Mouse (Mus musculus) CD4-positive, CD25-positive, alpha-beta regulatory T cell, adult 2 months (primary cell): ENCODE measurements at regions not wholly inside any gene's neighbourhood (a gene's known extent, or its start where the extent isn't known, plus 50 kb on each side); places are given as distances from the start of the nearest gene placed in this dataset.

ENCODE experiments used
- DNase-seq: peaks from one replicate; pipeline ENCODE4 v3.0.0-alpha.2; 2012; ENCODE audit warnings: low read depth, low spot score

GRCm38 (mm10) chr14:72371702-72372277 is 119.8 kb downstream of the Gm9195 start:
- peak; percentile 68 for DNase-seq

DNA sequence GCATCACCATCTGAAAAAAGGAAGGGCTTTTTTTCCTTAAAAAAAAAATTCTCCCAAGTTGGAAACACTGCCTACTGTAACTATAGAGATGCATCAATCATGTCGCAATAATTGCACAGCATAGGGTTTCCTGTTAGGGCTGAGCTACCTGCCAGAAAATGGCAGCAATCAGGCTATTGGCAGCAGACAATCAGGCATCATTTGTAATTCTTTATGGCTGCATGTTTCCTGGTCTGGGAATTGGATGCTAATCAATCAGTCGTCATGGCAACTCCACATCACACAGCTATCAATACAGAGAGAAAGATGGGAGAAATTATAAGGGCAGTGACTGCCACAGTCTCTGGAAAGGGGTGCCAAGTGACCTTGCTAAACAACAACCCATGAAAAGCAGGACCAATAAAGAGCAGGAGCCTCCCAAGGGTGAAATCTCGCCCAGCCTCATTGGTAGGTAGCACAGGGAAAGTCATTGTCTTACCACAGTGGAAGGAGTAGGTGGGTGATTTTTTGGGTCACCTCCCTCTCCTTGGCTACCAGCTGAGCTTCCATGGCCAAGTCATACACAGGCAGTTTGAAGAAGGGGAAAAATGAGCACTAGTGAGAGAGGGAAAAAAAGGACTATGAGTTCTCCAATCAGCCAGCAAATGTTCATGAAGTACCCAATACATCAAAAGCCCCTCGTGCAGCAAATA is 130.7 kb downstream of the Gm9195 start:
- no peak for DNase-seq

GRCm38 (mm10) chr14:72360181-72360580 is 131.5 kb downstream of the Gm9195 start:
- DNase-seq = no peak

- no peak for DNase-seq
These were observed 133.7 kb downstream of the Gm9195 start for GRCm38 (mm10) chr14:72357915-72358314.

- no peak for DNase-seq
These were observed 149.5 kb downstream of the Gm9195 start for GRCm38 (mm10) chr14:72342181-72342580.

DNA sequence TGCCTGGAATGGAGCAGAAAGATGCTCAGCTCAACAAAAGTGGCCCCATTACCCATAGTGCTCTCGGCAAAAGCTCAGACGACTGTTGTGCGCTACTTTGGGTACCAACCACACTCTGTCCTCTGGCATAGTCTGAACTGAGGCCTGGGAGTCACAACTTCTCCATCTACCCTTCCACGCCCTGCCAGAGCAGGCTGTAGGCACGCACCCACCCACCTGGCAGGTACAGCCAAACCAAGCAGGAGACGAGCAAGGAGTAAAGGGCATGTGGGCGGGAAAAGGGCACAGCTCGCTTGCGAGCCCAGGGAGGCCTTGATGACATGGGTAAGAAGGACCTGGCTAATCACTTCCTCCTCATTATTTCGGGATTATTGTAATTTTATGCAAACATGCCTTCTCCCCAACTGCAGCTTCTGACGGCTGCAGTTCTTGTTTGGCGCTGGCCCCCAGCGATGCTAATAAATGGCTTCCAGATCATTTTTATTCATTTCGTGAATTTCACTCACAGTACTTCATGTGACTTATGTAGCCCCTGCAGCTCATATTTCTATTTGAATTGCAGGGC is 150.0 kb downstream of the Gm9195 start:
- no peak for DNase-seq

- no peak for DNase-seq
These were observed 153.6 kb downstream of the Gm9195 start for GRCm38 (mm10) chr14:72338046-72338445.

DNA sequence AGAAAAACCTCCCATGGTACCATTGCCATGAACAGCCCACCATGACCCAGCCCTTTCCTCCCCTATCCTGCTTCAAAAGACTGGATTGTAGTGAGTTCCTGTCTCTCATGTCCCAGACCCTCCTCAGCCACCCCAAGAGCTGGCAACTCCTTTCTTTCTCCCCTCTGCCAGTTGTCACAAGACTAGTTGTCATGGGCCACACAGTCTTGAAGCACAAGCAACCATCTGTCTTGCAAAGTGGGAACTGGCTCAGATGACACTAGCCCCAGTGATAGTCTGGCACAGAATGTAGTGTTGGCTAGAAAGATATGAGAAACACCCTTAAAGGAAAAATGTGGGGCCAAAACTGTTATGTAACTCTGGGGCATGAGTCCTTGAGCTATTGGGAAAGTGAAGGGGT is 187.8 kb downstream of the Gm9195 start:
- DNase-seq = no peak

DNA sequence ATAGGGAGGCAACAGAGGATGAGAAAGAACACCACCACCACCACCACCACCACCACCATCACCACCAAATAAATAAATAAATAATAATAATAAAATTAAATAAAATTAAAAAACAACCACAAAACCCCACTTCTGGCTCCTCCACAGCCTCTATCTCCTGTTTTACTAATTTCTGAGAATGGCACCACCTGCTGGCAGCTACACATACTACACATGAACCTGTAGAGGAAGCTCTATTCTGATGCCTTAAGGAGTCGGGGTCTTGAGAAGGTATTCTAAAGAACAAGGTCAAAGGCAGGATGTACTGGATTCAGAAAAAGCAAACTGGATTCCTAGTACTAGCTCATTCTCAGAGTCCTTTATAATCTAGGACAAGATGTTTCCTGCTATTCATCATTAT is 191.6 kb downstream of the Gm9195 start:
- peak; percentile 67 for DNase-seq

GRCm38 (mm10) chr14:72294631-72295030 is 197.0 kb downstream of the Gm9195 start:
- no peak for DNase-seq

DNA sequence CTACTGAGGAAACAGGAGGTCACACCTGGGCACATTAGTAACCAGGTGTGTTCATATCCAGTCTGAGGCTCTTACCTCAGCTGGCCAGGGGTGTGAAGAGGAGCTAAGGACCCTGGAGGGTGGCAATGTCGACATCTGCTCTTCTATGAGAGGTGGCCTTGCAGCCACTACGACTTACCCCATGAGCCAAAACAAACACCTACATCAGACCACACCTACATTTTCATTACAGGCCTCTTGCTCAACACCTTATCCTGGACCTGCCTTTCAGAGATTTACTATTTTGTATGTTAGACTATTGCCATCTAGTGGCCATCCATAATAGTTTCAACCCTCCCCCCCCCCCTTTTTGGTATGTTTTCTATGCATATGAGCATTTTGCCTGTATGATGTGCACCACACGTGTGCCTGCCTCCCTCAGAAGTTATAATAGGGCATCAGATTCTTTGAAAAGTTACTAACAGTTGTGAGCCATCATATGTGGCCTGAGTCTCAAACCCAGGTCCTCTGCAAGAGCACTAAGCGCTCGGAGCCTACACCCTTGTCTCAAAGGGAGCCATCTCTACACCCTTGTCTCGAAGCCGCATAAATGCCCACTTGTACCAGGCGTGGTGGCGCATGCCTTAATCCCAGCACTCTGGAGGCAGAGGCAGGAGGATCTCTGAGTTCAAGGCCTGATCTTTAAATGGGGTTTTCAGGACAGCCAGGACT is 197.8 kb downstream of the Gm9195 start:
- DNase-seq = peak; percentile 18

- no peak for DNase-seq
These were observed 198.9 kb downstream of the Gm9195 start for GRCm38 (mm10) chr14:72292656-72293299.

- DNase-seq = no peak
These were observed 214.3 kb downstream of the Gm9195 start for GRCm38 (mm10) chr14:72277309-72277708.

- DNase-seq = no peak
These were observed 232.4 kb downstream of the Gm9195 start for GRCm38 (mm10) chr14:72259255-72259654.

GRCm38 (mm10) chr14:72241872-72242271 is 249.8 kb downstream of the Gm9195 start:
- no peak for DNase-seq

GRCm38 (mm10) chr14:72240272-72240671 is 251.4 kb downstream of the Gm9195 start:
- no peak for DNase-seq

GRCm38 (mm10) chr14:72238344-72238743 is 253.3 kb downstream of the Gm9195 start:
- no peak for DNase-seq

GRCm38 (mm10) chr14:72234234-72235075 is 257.2 kb downstream of the Gm9195 start:
- no peak for DNase-seq

DNA sequence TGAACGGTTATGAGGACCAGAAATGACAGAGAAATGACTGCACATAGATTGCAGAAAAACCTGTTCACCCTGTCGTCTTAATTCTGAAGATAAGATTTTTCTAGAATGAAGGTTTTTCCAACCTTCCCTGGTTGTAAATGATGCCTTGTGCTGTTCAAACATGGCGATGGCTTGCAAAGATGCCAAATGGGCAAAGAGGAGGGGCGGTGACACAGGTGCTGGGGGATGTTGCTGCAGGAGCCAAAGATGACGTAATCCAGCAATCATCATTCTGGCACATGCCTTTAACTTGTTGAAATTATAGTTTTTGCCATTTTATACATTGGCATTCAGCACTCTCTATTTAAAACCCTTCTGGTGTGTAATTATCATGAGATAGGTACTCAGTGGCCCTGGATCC is 263.8 kb downstream of the Gm9195 start:
- DNase-seq = no peak

DNA sequence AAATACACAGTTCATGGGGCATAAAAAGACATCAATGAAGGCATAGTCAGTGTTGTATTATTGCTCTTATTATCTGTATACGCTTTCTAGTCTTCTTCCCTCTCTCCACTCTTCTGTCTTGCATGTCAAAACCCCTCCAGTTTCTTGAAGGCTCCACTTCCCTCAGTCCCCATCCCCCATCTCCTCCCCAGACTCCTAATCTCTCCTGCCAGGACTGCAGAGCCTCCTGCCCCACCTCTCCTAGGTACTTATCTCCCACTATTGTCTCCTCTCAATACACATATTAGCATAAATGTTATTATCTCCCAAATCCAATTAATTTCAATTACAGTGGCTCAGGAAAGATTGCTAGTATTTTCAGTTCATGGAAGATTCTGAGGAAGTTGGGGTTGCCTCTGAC is 264.2 kb downstream of the Gm9195 start:
- DNase-seq = no peak

- no peak for DNase-seq
These were observed 264.7 kb downstream of the Gm9195 start for GRCm38 (mm10) chr14:72226946-72227345.
